Mouse (Mus musculus) splenic B cell, adult 2 months (primary cell): ENCODE data around the gene Shisa3.
A peak's percentile ranks its signal among the peaks of the same experiment; 100 is the strongest.

ENCODE experiments used
- DNase-seq: peaks from one replicate; pipeline ENCODE4 v3.0.0-alpha.2; 2011; ENCODE audit warnings: low read depth, low spot score
- H3K27me3 ChIP-seq: 2 replicates; pipeline ENCODE4 v1.6.1; 2012; ENCODE audit warnings: mild to moderate bottlenecking, low read length, moderate library complexity, mixed read lengths; ENCODE audit not compliant: control insufficient read depth, poor library complexity, insufficient read depth, severe bottlenecking
- H3K36me3 ChIP-seq: 2 replicates; pipeline ENCODE4 v1.6.1; 2012; ENCODE audit warnings: mild to moderate bottlenecking, low read length, moderate library complexity, mixed read lengths; ENCODE audit not compliant: control insufficient read depth, poor library complexity, insufficient read depth, severe bottlenecking

Gene Shisa3

DNA sequence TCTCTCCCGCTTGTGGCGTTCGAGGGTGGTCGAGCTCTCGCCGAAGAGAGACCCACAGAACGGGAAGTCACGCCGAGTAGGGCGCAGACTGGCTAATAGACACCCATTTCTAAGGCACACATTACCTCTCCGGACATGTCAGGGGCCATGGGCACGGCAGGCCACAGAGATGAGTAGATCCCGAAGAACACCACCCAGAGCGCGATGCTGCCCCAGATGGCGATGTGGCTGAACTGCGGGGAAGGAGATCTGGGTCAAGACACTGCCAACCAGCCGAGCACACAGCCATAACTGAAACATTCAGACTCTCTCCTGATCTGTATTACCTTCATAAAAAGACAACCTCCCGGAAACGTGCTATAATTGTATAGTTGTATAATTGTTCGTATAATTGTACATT, 39.9 kb downstream of the Shisa3 start:
- DNase-seq, result peak; percentile 12
- Histone ChIP-seq H3K27me3 (no peaks in the 10 kb centered on the region), H3K36me3 (peaks cover 13% of the 10 kb centered on the region)

- no peak for DNase-seq
- peaks cover 12% of the 10 kb centered on the region for H3K36me3 ChIP-seq
- no peaks in the 10 kb centered on the region for H3K27me3 ChIP-seq
These were observed 41.5 kb downstream of the Shisa3 start for GRCm38 (mm10) chr5:67649156-67649555.

DNA sequence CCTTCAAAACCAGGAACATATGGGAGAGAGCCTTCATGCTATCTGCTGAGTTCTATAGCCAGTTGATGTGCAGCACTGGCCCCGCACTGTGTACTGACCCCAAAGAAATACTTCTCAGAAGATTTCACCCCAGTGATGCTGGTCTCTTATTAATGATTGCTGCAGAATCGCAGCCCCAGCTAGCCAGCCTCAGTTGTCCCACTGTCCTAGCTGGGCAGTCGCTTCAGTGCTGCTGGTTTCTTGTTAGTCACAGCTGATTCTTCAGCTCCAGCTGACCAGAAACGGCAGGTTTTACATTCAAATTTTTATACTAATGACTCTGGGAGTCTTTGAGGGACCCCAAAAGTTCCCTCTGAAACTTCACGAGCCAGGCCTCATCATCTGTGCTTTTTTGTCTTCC, 42.3 kb downstream of the Shisa3 start:
- Histone ChIP-seq H3K27me3 (no peaks in the 10 kb centered on the region), H3K36me3 (peaks cover 10% of the 10 kb centered on the region)
- DNase-seq, result no peak

- no peak for DNase-seq
- Histone ChIP-seq H3K27me3 (no peaks in the 10 kb centered on the region), H3K36me3 (peaks cover 17% of the 10 kb centered on the region)
These were observed 44.8 kb downstream of the Shisa3 start for GRCm38 (mm10) chr5:67652468-67652867.

DNA sequence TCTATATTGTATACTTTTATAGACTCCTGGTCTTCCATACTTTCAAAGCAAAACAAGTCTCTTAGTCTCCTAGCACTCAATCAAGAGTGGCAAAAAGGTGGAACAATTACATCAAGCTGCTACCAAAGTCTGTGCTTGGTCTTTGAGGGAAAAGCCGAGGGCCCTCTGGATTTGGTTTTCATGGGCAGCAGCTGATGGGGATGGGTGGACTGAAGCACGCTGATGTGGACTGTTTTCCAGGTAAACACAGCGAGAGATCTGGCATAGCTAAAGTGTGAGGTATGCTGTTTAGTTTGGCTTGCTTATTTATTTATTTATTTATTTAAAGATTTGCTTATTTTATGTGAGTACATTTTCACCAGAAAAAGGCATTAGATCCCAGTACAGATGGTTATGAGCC, 45.9 kb downstream of the Shisa3 start:
- Histone ChIP-seq H3K36me3 (peaks cover 16% of the 10 kb centered on the region), H3K27me3 (no peaks in the 10 kb centered on the region)
- DNase-seq, result no peak

DNA sequence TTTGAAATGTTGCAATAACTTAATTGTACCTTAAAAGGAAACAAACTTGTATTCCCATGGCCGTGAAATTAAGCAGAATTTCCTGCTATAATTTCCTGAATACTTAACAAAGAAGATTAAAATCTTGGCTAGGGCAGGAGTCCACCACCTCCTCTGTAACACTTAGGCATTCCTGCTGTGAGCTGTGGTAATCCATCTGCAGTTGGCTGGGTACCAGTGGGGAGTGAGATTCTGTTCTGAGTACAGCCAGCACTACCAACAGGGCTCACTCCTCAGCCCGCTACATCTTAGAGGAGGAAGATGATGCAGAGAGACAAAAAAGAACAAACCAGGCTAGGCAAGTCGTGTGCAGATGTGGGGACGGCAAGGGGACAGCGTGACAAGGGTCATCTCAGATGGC, 46.9 kb downstream of the Shisa3 start:
- Histone ChIP-seq H3K27me3 (no peaks in the 10 kb centered on the region), H3K36me3 (peaks cover 16% of the 10 kb centered on the region)

DNA sequence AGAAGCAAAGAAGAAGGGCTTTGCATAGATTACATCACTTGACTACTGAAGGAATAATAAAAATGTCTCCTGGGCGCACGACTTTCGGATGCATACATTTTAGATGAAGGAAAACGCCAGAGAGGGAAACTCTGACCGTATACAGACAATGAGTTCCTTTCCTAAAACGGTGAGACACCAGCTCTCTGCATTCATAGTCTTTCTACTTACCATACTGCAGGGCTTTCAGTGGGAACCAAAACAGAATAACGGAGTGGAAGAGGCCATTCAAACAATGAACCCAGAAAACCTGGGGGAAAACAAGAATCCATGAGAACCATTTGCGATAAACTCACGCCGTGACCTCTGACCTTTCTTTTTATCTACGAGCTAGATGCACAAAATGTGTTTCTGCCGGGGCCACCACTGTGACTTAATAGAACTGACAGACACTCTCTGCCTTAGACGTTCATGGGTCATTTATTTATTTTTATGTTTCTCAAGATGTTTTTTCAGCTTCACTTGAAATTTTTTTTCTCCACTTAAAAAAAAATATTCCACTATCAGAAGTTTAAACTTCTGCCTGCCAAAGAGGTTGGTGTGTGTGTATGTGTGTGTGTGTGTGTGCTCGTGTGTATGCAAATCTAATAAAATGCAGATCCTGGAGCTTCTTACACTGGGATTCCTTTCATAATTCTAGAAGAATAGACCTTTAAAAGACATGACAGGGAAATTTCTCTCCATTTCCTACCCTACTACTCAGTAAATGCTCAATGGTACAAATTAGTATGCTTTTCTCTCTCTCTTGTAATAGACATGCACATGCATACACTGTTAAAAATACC, 48.2 kb downstream of the Shisa3 start:
- DNase-seq, result no peak
- H3K27me3 ChIP-seq, result no peaks in the 10 kb centered on the region
- H3K36me3 ChIP-seq, result peaks cover 13% of the 10 kb centered on the region; the same call in 1 of the 2 replicates

More for the DNA sequence above, 46.9 kb downstream of the Shisa3 start:
- DNase-seq, result no peak

DNA sequence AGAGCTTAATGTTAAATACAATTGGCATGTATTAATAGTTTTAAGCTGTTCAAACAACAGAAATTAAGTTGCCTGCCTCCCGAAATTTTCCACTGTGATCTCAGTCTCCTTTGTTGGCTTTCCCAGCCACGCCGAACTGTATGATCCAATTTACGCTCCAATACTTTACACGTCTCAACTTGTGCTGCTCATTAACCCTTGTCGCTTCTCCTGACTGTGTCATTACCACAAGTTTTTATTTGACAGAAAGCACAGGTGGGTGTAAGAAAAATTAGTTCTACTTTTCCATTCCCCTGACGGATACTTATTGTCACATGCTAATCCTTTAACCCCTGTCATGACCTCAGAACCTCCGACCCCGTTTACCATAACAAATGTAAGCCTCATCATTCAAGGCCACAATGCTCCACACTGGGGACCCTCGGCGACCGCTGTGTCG, 49.2 kb downstream of the Shisa3 start:
- Histone ChIP-seq H3K36me3 (peaks cover 13% of the 10 kb centered on the region; the same call in 1 of the 2 replicates), H3K27me3 (no peaks in the 10 kb centered on the region)
- no peak for DNase-seq

DNA sequence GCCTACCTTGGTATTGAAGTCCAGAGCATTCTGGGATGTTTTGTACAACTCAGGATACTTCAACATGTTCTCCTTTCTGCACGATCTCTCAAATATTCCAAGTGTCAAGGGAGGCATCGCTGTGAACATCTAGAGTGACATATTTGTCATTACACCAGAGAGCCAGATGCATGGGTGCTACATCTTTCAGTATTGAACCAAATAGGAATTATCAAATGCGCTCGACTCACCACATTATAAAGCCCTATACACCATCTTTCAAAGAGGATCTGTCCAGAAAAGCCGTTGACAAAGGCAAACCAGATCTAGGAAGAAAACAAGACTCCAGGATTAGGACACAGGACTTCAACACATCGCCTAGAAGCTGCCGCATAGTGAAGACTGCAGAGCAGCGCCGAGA, 52.2 kb downstream of the Shisa3 start:
- DNase-seq, result no peak
- Histone ChIP-seq H3K27me3 (no peaks in the 10 kb centered on the region), H3K36me3 (peaks cover 16% of the 10 kb centered on the region; the same call in 1 of the 2 replicates)

GRCm38 (mm10) chr5:67662715-67663114, 55.0 kb downstream of the Shisa3 start:
- no peaks in the 10 kb centered on the region for H3K27me3 ChIP-seq
- H3K36me3 ChIP-seq, result peaks cover 12% of the 10 kb centered on the region
- DNase-seq, result no peak

DNA sequence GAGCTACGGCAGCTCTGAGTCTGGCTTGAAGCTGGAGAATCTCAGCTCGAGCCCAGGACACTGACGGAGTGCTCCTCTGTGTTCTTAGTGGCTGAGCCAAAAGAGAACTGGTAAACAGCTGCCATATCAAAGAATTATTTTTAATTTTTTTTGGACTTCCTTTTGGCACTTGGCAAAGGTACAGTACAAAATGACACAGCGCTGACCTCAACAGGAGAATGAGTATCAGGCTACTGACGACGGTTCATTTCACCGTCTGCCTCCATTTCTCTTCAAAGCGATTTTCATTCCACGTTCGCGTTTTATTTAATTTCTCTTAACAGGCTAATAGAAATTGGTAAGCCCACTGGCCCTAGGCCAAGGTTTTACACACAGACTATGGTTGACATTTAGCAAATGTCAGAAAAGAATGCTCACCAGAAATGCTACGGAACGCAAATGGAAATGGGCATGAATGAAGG, 61.8 kb downstream of the Shisa3 start:
- Histone ChIP-seq H3K27me3 (no peaks in the 10 kb centered on the region), H3K36me3 (peaks cover 17% of the 10 kb centered on the region)
- no peak for DNase-seq

DNA sequence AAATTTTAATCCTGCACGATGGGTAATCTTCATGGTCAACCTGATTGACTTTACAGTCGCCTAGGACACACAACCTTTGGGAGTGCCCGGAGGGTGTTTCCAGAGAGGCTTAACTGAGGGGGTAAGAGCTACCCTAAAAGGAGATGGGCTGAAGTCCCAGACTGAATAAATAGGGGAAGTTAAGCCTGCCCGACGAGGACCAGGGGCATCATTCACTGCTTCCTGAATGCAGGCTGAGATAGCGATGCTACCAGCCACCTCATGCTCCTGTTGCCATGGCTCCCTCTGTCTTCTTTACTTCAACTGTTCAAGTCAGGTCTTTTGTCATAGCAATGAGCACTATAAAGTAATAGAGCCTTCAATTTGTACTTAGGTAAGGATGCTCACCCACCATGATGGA, 62.5 kb downstream of the Shisa3 start:
- H3K27me3 ChIP-seq, result no peaks in the 10 kb centered on the region
- H3K36me3 ChIP-seq, result peaks cover 18% of the 10 kb centered on the region
- DNase-seq, result no peak

DNA sequence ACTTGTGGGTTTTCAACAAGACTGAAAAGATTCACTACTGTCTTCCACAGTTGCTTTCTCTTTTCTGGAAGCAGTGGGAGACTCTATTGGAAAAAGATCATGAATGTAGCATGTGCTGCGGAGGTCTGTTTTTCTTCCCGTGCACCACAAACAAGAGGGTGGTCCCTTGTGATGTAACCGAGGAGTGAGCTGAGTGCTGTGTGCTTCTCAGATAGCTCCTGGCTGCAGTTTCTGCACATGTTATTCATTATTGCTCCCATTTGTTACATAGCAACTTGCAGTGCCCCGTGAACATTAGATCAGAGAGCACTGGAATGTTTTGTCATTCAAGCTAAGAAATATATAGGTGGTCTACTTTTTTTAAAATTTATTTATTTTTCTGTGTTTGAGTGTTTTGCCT, 65.3 kb downstream of the Shisa3 start:
- no peaks in the 10 kb centered on the region for H3K27me3 ChIP-seq
- DNase-seq, result no peak

More for the DNA sequence above, 65.3 kb downstream of the Shisa3 start:
- H3K36me3 ChIP-seq, result peaks cover 14% of the 10 kb centered on the region
